In genomic region chr5:26816975-26817941, GRCm38 (mm10) we compare ENCODE assay signal across 8 mouse cellular contexts. TPM values are rescaled to one million over a fixed set of nuclear protein-coding genes. Genes with fewer than 3 reads are reported as not detected.
DNase-seq lines count a peak whose midpoint lies in the region; ATAC-seq and TF ChIP-seq lines count a peak whose summit lies in the region.

Gene Dpp6, plus strand, starts transcription at chr5:26817203.

- WGBS in lung, embryonic 14.5 days: 3% methylated on average over 48 of the region's 48 CpGs
- 6% methylated on average over 47 of the region's 48 CpGs for WGBS in lung, adult 2 months
- WGBS in embryonic facial prominence, embryonic 11.5 days: 3% methylated on average over 46 of the region's 48 CpGs
- 3% methylated on average over 48 of the region's 48 CpGs for WGBS in hindbrain, embryonic 13.5 days

- peaks cover 22% of the 10 kb centered on the region for H3K27me3 ChIP-seq in lung, embryonic 14.5 days (ENCODE audit: insufficient read depth, low read length)
- peaks cover 21% of the 10 kb centered on the region for H3K27me3 ChIP-seq in embryonic facial prominence, embryonic 11.5 days (ENCODE audit: control insufficient read depth, insufficient read depth, low read length)
- peaks cover 26% of the 10 kb centered on the region for H3K27me3 ChIP-seq in hindbrain, embryonic 13.5 days

- H3K9me3 ChIP-seq in lung, embryonic 14.5 days (ENCODE audit: low read depth, low read length): no peaks in the 10 kb centered on the region
- H3K9me3 ChIP-seq in embryonic facial prominence, embryonic 11.5 days (replicated peaks; ENCODE audit: control insufficient read depth, low read length): no peaks in the 10 kb centered on the region
- no peaks in the 10 kb centered on the region for H3K9me3 ChIP-seq in hindbrain, embryonic 13.5 days

- intact Hi-C loops in left cerebral cortex, postnatal 10 days (cut with DNase I): no loop called here

- no peak within 1 kb of the TSS for H3K9ac ChIP-seq in lung, embryonic 14.5 days
- H3K9ac ChIP-seq in embryonic facial prominence, embryonic 11.5 days (replicated peaks; ENCODE audit: low read length): no peak within 1 kb of the TSS
- peak within 1 kb of the TSS; percentile 69 for H3K9ac ChIP-seq in hindbrain, embryonic 13.5 days

- H3K4me2 ChIP-seq in lung, embryonic 14.5 days: peak within 1 kb of the TSS; percentile 50
- H3K4me2 ChIP-seq in embryonic facial prominence, embryonic 11.5 days (ENCODE audit: low read depth, low read length): peak within 1 kb of the TSS; percentile 46
- H3K4me2 ChIP-seq in hindbrain, embryonic 13.5 days: peak within 1 kb of the TSS; percentile 92

- H3K4me3 ChIP-seq in lung, embryonic 14.5 days (ENCODE audit: low read depth, low read length): 0 out of 2 replicates have a peak within 1 kb of the TSS, but pooled peaks have one; percentile 6
- H3K4me3 ChIP-seq in lung, adult 2 months (replicated peaks; ENCODE audit: extremely low read depth, low read depth, low read length): no peak within 1 kb of the TSS
- H3K4me3 ChIP-seq in embryonic facial prominence, embryonic 11.5 days (ENCODE audit: low read depth, low read length): peak within 1 kb of the TSS; percentile 25
- H3K4me3 ChIP-seq in hindbrain, embryonic 13.5 days: peak within 1 kb of the TSS; percentile 48

- no peak within 1 kb of the TSS for H3K27ac ChIP-seq in lung, embryonic 14.5 days (ENCODE audit: low read depth)
- no peak within 1 kb of the TSS for H3K27ac ChIP-seq in embryonic facial prominence, embryonic 11.5 days (replicated peaks; ENCODE audit: low read depth, low read length)
- no peak within 1 kb of the TSS for H3K27ac ChIP-seq in hindbrain, embryonic 13.5 days

- peak; percentile 29 for DNase-seq in lung, embryonic 14.5 days
- DNase-seq in lung, adult 2 months: no peak
- peak; percentile 19 for DNase-seq in embryonic facial prominence, embryonic 11.5 days (ENCODE audit: low spot score)
- DNase-seq in left cerebral cortex, postnatal 10 days (ENCODE audit: extremely low spot score in 1 of 2, low spot score in 2 of 2): peak; percentile 12 to 25
- peak; percentile 7 for DNase-seq in ovary, postnatal 14 days (ENCODE audit: low spot score)
- no peak for DNase-seq in testis, postnatal 14 days (ENCODE audit: low spot score)
- DNase-seq in gastrocnemius, postnatal 4 days (ENCODE audit: low spot score in 2 of 2): no peak

- H3K4me1 ChIP-seq in lung, embryonic 14.5 days (ENCODE audit: insufficient read depth): no peaks in the 10 kb centered on the region
- H3K4me1 ChIP-seq in lung, adult 2 months (ENCODE audit: control insufficient read depth, insufficient read depth, low read length): no peaks in the 10 kb centered on the region
- H3K4me1 ChIP-seq in embryonic facial prominence, embryonic 11.5 days (ENCODE audit: control insufficient read depth, insufficient read depth, low read length): no peaks in the 10 kb centered on the region
- H3K4me1 ChIP-seq in hindbrain, embryonic 13.5 days (replicated peaks): peaks cover 7% of the 10 kb centered on the region

- TF ChIP-seq CTCF in lung, embryonic 14.5 days (IDR thresholded peaks at IDR 0.05; ENCODE audit: low read depth): no peak
- TF ChIP-seq CTCF in lung, adult 2 months (IDR thresholded peaks at IDR 0.05; ENCODE audit: insufficient read depth, low read length): no peak

- H3K36me3 ChIP-seq in lung, embryonic 14.5 days (ENCODE audit: insufficient read depth): no peaks in the 10 kb centered on the region
- no peaks in the 10 kb centered on the region for H3K36me3 ChIP-seq in embryonic facial prominence, embryonic 11.5 days (replicated peaks; ENCODE audit: control insufficient read depth, insufficient read depth, low read depth, low read length)
- no peaks in the 10 kb centered on the region for H3K36me3 ChIP-seq in hindbrain, embryonic 13.5 days

- TF ChIP-seq POLR2A in lung, adult 2 months (IDR thresholded peaks at IDR 0.05; ENCODE audit: borderline replicate concordance, extremely low read depth, low read depth, low read length): no peak

- ATAC-seq in lung, embryonic 14.5 days (ENCODE audit: insufficient read depth): no peak
- no peak for ATAC-seq in embryonic facial prominence, embryonic 11.5 days (replicated peaks; ENCODE audit: insufficient number of reproducible peaks, low FRiP score, low TSS enrichment, low read depth)
- peak; percentile 73 for ATAC-seq in hindbrain, embryonic 13.5 days (ENCODE audit: low FRiP score)

RNA-seq across cellular contexts. Expression of gene Dpp6, which starts in this region (rescaled TPM):
- polyA plus RNA-seq in lung, embryonic 14.5 days (2014; fragmentation: Nextera tagmentation; extraction: Ambion mirVana): 0.22 and 0.58 TPM in 2 replicates
- polyA plus RNA-seq in lung, adult 2 months (2012; rRNA removed): 0.40 and 0.49 TPM in 2 replicates
- polyA plus RNA-seq in embryonic facial prominence, embryonic 11.5 days (2014; fragmentation: Nextera tagmentation; extraction: Ambion mirVana): 4.5 and 4.7 TPM in 2 replicates
- 55.2 and 57.9 TPM in 2 replicates for polyA plus RNA-seq in hindbrain, embryonic 13.5 days (2015; fragmentation: Nextera tagmentation; extraction: Ambion mirVana)
- 100 to 1,000 TPM; 180 to 184 TPM for total RNA-seq in left cerebral cortex, postnatal 10 days (2021)
- 1 to 10 TPM; 5.0 to 5.6 TPM for total RNA-seq in gastrocnemius, postnatal 4 days (2021)

Comparison
In these comparisons a context has a peak if more than half of its experiments do, and no peak if none do; other contexts are left out.
1. RNA of gene Dpp6 (total RNA-seq): 180 to 184 TPM in left cerebral cortex, postnatal 10 days; 5.0 to 5.6 TPM in gastrocnemius, postnatal 4 days; every median in the first group is over 10 times any median in the second.
2. Peak in DNase-seq, H3K4me3 ChIP-seq and H3K4me2 ChIP-seq in lung, embryonic 14.5 days; RNA of the gene not detected or under 1 TPM.
3. DNase-seq: peak in embryonic facial prominence, embryonic 11.5 days (single experiment), left cerebral cortex, postnatal 10 days (2 of 2) and ovary, postnatal 14 days (single experiment); none in lung, adult 2 months (single experiment), testis, postnatal 14 days (single experiment) and gastrocnemius, postnatal 4 days (0 of 2).
4. Peak in every context shown above with its lines, with median percentiles within 50 percentile points of each other: H3K4me2 ChIP-seq.